Mouse (Mus musculus) megakaryocyte, adult 5-6 weeks (primary cell): ENCODE measurements around the gene Mtus2. TPM values are rescaled to one million over a fixed set of nuclear protein-coding genes. Genes with fewer than 3 reads are reported as not detected.
"Not testable (repeated sequence)": the region's sequence is repeated elsewhere in the genome, so short reads cannot be mapped to it uniquely, and the experiment has no call there.

Source experiments
- ATAC-seq: 2 replicates; pipeline ENCODE4 v1.8.0; 2016; ENCODE audit warnings: mild to moderate bottlenecking, inconsistent platforms; ENCODE audit not compliant: poor library complexity, severe bottlenecking
- total RNA-seq, 2 experiments: library from RNA; stranded (forward) in 1 of 2; stranded (reverse) in 1 of 2; fragments of 153-499, 151-499 nt in 1 of 2; fragments of 221-1000, 200-1000 nt in 1 of 2; gene quantifications; 2 replicates each; pipeline versions ENCODE4 v1.2.3 to v1.2.4; 2015 to 2017

The Mtus2 gene
- total RNA-seq, 2 experiments from 2014 or later = 0.78 to 1.1 TPM

GRCm38 (mm10) chr5:148267446-148267845 is 310.3 kb downstream of the Mtus2 start:
- ATAC-seq = no peak

GRCm38 (mm10) chr5:148272065-148272464 is 314.9 kb downstream of the Mtus2 start:
- no peak for ATAC-seq

GRCm38 (mm10) chr5:148272771-148273170 is 315.7 kb downstream of the Mtus2 start:
- ATAC-seq = no peak

GRCm38 (mm10) chr5:148278233-148278632 is 321.1 kb downstream of the Mtus2 start:
- ATAC-seq = no peak

- ATAC-seq = no peak
Measured at GRCm38 (mm10) chr5:148280321-148280720, 323.2 kb downstream of the Mtus2 start.

GRCm38 (mm10) chr5:148282093-148282492 is 325.0 kb downstream of the Mtus2 start:
- ATAC-seq = no peak

GRCm38 (mm10) chr5:148282631-148283030 is 325.5 kb downstream of the Mtus2 start:
- no peak for ATAC-seq

- no peak for ATAC-seq
Measured at GRCm38 (mm10) chr5:148283177-148283576, 326.1 kb downstream of the Mtus2 start.

- no peak for ATAC-seq
Measured at GRCm38 (mm10) chr5:148283584-148283983, 326.5 kb downstream of the Mtus2 start.

GRCm38 (mm10) chr5:148287529-148287928 is 330.4 kb downstream of the Mtus2 start:
- no peak for ATAC-seq

- no peak for ATAC-seq
Measured at GRCm38 (mm10) chr5:148288804-148289203, 331.7 kb downstream of the Mtus2 start.

GRCm38 (mm10) chr5:148289951-148290350 is 332.8 kb downstream of the Mtus2 start:
- ATAC-seq = no peak

- ATAC-seq = no peak
Measured at GRCm38 (mm10) chr5:148292862-148293261, 335.7 kb downstream of the Mtus2 start.

- no peak for ATAC-seq
Measured at GRCm38 (mm10) chr5:148293346-148293745, 336.2 kb downstream of the Mtus2 start.

GRCm38 (mm10) chr5:148302968-148303367 is 345.8 kb downstream of the Mtus2 start:
- ATAC-seq = no peak; the same call in 1 of the 2 replicates

- no peak for ATAC-seq
Measured at GRCm38 (mm10) chr5:148304112-148304511, 347.0 kb downstream of the Mtus2 start.

- peak; percentile 99 for ATAC-seq
Measured at GRCm38 (mm10) chr5:148310790-148311189, 353.7 kb downstream of the Mtus2 start.

GRCm38 (mm10) chr5:148312443-148312842 is 355.3 kb downstream of the Mtus2 start:
- no peak for ATAC-seq

GRCm38 (mm10) chr5:148314931-148315330 is 357.8 kb downstream of the Mtus2 start:
- no peak for ATAC-seq

GRCm38 (mm10) chr5:148325317-148325885 is 368.3 kb downstream of the Mtus2 start:
- ATAC-seq = peak; percentile 99

GRCm38 (mm10) chr5:148326295-148326694 is 369.2 kb downstream of the Mtus2 start:
- not testable (repeated sequence) for ATAC-seq

- no peak for ATAC-seq
Measured at GRCm38 (mm10) chr5:148328982-148329381, 371.9 kb downstream of the Mtus2 start.

- ATAC-seq = no peak
Measured at GRCm38 (mm10) chr5:148331229-148331776, 374.2 kb downstream of the Mtus2 start.
